Mouse (Mus musculus): Measurements from ENCODE around the gene C1qtnf9. TPM values are rescaled to one million over a fixed set of nuclear protein-coding genes. Genes with fewer than 3 reads are reported as not detected.
A peak's percentile ranks its signal among the peaks of the same experiment; 100 is the strongest.

Gene C1qtnf9
- polyA plus RNA-seq, 1 experiment: 0.34 TPM

DNA sequence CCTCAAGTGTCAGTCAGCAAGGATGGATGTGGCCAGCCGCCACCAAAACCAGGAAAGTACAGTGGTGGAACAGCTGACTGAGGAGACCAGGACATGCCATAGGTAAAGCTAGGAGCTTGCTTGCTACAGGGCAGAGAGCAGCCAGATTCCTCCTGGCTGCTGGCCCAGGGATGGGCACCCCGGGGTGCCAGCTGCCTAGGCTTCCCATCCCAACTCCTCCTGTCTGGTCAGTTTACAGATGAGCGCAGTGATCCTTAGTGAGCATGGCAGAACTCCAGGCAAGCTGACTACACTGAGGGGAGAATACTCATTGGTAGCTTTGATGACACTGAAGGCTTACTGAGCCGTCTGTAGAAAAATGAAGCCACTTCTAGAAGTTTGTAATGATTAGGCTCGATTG, 32.7 kb upstream of the C1qtnf9 start:
- DNase-seq: peak; percentile 38 to 41
- Histone ChIP-seq H3K4me1 (ENCODE audit: control insufficient read depth, insufficient read depth, low read length) (peaks cover 17% of the 10 kb centered on the region), H3K4me3 (replicated peaks; ENCODE audit: insufficient read depth, low read depth, low read length) (no peak overlapping the region), H3K27me3 (ENCODE audit: control insufficient read depth, insufficient read depth, low read length) (no peaks in the 10 kb centered on the region), H3K27ac (ENCODE audit: insufficient read depth, low read length) (no peak overlapping the region)
- WGBS: 25% methylated on average over 5 of the region's 5 CpGs
- TF ChIP-seq POLR2A (IDR thresholded peaks at IDR 0.05; ENCODE audit: borderline replicate concordance, insufficient read depth, low read length): no peak
- TF ChIP-seq CTCF (IDR thresholded peaks at IDR 0.05; ENCODE audit: borderline replicate concordance, insufficient read depth, low read depth, low read length): no peak

DNA sequence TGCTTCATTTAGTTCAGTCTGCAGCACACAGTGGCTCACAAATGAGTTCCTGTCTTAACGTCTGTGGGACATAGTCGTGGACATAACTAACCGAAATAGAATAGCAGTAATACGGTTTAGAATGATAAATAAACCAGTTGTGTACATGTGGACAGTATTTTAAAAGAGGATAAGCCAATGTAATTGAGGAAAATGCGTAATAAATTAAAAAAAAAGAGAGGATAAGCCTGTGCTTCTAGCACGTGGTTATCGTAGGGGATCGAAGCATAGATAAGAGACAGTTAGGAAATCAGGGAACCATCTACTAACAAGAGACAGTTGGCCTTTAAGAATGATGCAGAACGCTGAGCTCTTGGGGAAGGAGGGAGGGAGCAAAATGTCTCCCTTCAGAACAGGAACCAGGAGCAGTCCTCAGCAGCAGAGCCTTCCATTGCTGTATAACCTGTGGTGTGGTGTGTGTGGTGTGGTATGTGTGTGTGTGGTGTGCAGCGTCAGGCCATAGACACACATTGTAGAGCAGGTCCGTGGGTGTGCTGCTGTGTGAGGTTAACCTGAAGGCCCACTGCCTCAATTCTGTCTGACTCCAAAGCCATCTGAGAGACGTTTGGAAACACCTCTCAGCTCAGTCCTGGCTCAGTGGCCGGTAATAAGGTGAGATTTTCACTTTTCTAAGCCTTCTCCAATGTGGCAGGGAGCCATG, 31.9 kb upstream of the C1qtnf9 start:
- 81% methylated on average over 13 of the region's 13 CpGs for WGBS
- no peaks in the 10 kb centered on the region for H3K27me3 ChIP-seq (ENCODE audit: control insufficient read depth, insufficient read depth, low read length)
- H3K27ac ChIP-seq (ENCODE audit: insufficient read depth, low read length): no peak overlapping the region
- H3K4me1 ChIP-seq (ENCODE audit: control insufficient read depth, insufficient read depth, low read length): peaks cover 25% of the 10 kb centered on the region
- no peak overlapping the region for H3K4me3 ChIP-seq (replicated peaks; ENCODE audit: insufficient read depth, low read depth, low read length)
- TF ChIP-seq CTCF (IDR thresholded peaks at IDR 0.05; ENCODE audit: borderline replicate concordance, insufficient read depth, low read depth, low read length) (no peak), POLR2A (IDR thresholded peaks at IDR 0.05; ENCODE audit: borderline replicate concordance, insufficient read depth, low read length) (no peak)
- DNase-seq: no peak

DNA sequence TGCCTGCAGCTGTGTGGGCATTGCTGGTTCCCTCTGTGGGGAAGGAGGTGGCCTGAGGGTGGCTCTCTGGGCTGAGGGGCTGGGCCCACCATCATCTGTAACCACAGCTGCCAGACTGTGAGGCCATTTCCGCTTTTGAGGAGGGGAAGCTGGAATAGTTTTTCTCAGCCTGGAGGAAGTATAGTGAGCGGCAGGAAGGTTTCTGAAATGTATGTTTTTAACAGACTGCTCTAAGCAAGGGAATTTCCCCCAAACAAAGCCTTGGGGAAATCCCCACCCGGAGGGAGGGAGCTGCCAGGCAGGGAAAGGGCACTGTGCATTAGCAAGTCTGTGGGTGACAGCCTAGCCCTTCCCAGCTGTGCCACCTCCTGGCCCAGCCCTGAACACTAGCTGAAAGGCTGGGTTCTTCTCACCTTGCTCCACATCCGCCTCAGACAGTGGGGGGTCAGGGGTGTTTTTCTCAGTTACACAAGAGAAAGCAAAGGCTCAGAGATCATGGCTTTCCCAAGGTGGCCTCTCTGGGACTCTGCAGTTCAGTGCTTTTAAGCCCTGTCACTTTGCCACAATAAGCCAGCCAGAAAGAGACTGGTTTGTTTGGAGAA, 31.2 kb upstream of the C1qtnf9 start:
- peaks cover 32% of the 10 kb centered on the region for H3K4me1 ChIP-seq (ENCODE audit: control insufficient read depth, insufficient read depth, low read length)
- no peak overlapping the region for H3K4me3 ChIP-seq (replicated peaks; ENCODE audit: insufficient read depth, low read depth, low read length)
- DNase-seq: no peak
- 63% methylated on average over 4 of the region's 4 CpGs for WGBS
- no peak for TF ChIP-seq CTCF (IDR thresholded peaks at IDR 0.05; ENCODE audit: borderline replicate concordance, insufficient read depth, low read depth, low read length)
- TF ChIP-seq POLR2A (IDR thresholded peaks at IDR 0.05; ENCODE audit: borderline replicate concordance, insufficient read depth, low read length): no peak
- no peak overlapping the region for H3K27ac ChIP-seq (ENCODE audit: insufficient read depth, low read length)
- H3K27me3 ChIP-seq (ENCODE audit: control insufficient read depth, insufficient read depth, low read length): no peaks in the 10 kb centered on the region

DNA sequence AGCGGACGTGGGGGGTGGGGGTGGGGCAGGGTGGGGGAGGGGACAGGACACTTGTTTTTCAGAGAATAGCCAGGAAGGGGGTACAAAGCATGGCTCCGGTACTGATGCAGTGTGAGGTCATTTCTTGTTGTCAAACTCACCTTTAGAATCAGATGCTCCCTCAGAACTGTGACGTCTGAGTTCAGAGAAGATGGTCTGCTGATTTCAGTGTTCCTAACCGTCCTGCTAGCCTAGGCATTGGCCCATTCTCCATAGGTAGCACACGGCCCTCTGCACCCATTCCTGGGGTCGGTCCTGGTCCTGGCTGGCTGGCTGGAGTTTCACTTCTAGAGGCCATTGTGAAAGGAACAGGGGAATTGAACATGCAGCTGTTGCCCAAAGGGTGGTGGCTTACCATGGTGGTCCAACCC, 30.7 kb upstream of the C1qtnf9 start:
- Histone ChIP-seq H3K27ac (ENCODE audit: insufficient read depth, low read length) (no peak overlapping the region), H3K4me1 (ENCODE audit: control insufficient read depth, insufficient read depth, low read length) (peaks cover 37% of the 10 kb centered on the region), H3K4me3 (replicated peaks; ENCODE audit: insufficient read depth, low read depth, low read length) (no peak overlapping the region), H3K27me3 (ENCODE audit: control insufficient read depth, insufficient read depth, low read length) (no peaks in the 10 kb centered on the region)
- WGBS: 57% methylated on average over 7 of the region's 7 CpGs
- no peak for TF ChIP-seq POLR2A (IDR thresholded peaks at IDR 0.05; ENCODE audit: borderline replicate concordance, insufficient read depth, low read length)
- no peak for TF ChIP-seq CTCF (IDR thresholded peaks at IDR 0.05; ENCODE audit: borderline replicate concordance, insufficient read depth, low read depth, low read length)
- no peak for DNase-seq

DNA sequence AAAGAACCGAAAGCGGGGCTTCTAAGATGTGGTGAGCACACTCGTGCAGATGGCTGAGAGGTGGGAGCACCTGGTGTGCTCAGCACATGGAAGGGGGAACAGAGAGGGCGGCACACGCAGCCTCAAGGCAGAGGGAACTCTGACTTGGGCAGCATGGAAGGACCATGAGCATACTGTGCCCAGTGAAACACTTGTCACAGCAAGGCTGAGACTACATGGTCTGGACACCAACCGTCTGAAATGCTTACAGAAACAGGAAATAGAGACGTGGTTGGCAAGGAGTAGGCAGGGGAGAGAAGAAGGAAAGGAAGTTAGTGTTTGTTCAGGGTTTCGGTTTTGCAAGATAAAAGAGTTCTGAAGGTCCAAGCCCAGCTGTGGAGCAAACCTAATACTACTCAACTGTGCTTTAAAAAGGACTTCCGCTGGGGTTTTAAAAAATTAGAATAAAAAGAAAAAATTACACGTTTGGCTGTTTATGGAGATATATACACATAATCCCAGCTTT, 29.4 kb upstream of the C1qtnf9 start:
- Histone ChIP-seq H3K27me3 (ENCODE audit: control insufficient read depth, insufficient read depth, low read length) (no peaks in the 10 kb centered on the region), H3K27ac (ENCODE audit: insufficient read depth, low read length) (no peak overlapping the region), H3K4me1 (ENCODE audit: control insufficient read depth, insufficient read depth, low read length) (peaks cover 39% of the 10 kb centered on the region)

DNA sequence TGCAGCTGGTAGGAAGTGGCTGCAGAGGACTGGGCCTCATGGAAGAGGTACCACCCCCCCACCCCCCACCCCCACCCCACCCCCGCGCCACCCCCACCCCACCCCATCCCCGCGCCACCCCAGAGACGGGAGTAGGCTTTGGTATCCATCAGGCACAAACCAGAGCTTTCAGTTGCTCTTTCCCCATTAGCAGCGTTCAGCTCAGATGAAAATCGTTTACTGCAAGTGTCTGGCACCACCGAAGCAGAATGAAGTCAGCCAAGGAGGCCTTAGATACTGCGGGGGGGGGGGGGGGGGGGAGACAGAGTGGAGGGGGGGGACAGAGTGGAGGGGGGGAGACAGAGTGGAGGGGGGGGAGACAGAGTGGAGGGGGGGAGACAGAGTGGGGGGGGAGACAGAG, 28.8 kb upstream of the C1qtnf9 start:
- H3K27ac ChIP-seq (ENCODE audit: insufficient read depth, low read length): no peak overlapping the region
- no peaks in the 10 kb centered on the region for H3K27me3 ChIP-seq (ENCODE audit: control insufficient read depth, insufficient read depth, low read length)
- WGBS: 28% methylated on average over 5 of the region's 9 CpGs
- TF ChIP-seq POLR2A (IDR thresholded peaks at IDR 0.05; ENCODE audit: borderline replicate concordance, insufficient read depth, low read length) (no peak), CTCF (IDR thresholded peaks at IDR 0.05; ENCODE audit: borderline replicate concordance, insufficient read depth, low read depth, low read length) (no peak)
- H3K4me3 ChIP-seq (replicated peaks; ENCODE audit: insufficient read depth, low read depth, low read length): no peak overlapping the region
- peaks cover 39% of the 10 kb centered on the region for H3K4me1 ChIP-seq (ENCODE audit: control insufficient read depth, insufficient read depth, low read length)
- no peak for DNase-seq

More for the DNA sequence above, 29.4 kb upstream of the C1qtnf9 start:
- no peak for DNase-seq
- TF ChIP-seq POLR2A (IDR thresholded peaks at IDR 0.05; ENCODE audit: borderline replicate concordance, insufficient read depth, low read length) (no peak), CTCF (IDR thresholded peaks at IDR 0.05; ENCODE audit: borderline replicate concordance, insufficient read depth, low read depth, low read length) (no peak)
- WGBS: 78% methylated on average over 10 of the region's 10 CpGs
- H3K4me3 ChIP-seq (replicated peaks; ENCODE audit: insufficient read depth, low read depth, low read length): no peak overlapping the region

DNA sequence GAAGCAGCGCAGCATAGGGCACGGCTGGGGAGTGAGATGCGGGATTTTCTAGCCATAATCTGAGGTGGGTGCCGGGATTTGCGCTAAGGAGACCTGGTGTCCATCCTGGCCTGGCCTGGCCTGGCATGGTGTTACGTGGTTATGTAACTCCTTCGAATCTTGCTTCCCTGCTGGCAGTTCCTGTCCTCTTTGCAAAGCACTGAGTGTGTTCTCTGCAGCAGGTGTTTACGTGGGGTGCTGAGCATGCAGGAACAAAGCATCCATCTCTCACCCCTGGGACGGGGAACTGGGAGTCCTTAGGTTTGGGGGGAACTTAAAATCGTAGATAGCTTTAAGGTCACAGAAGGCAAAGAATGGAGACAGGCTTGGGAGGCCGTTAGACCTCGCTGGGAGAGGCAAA, 28.3 kb upstream of the C1qtnf9 start:
- H3K4me3 ChIP-seq (replicated peaks; ENCODE audit: insufficient read depth, low read depth, low read length): no peak overlapping the region
- no peaks in the 10 kb centered on the region for H3K27me3 ChIP-seq (ENCODE audit: control insufficient read depth, insufficient read depth, low read length)
- H3K4me1 ChIP-seq (ENCODE audit: control insufficient read depth, insufficient read depth, low read length): peaks cover 39% of the 10 kb centered on the region
- no peak overlapping the region for H3K27ac ChIP-seq (ENCODE audit: insufficient read depth, low read length)
- TF ChIP-seq POLR2A (IDR thresholded peaks at IDR 0.05; ENCODE audit: borderline replicate concordance, insufficient read depth, low read length): no peak
- TF ChIP-seq CTCF (IDR thresholded peaks at IDR 0.05; ENCODE audit: borderline replicate concordance, insufficient read depth, low read depth, low read length): no peak
- peak; percentile 57 to 58 for DNase-seq
- 55% methylated on average over 12 of the region's 12 CpGs for WGBS

DNA sequence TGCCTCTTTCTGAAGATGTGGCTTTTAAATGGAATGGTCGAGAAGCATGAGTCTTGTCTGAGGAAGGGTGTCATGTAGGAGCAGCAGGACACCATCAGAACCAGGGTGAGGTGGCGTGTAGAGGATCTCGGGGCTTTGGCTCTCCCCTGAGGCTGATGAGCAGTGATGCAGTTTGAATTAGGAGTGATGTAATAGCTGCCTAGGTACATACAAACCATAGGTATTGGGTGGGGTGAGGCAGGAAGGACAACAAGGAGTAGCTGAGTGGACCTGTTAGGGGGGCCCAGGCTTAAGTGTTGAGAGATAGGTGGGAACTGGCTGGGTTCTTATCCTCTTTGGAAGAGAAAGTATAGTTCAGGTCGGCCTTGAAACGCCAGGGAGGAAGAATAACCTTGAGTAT, 27.4 kb upstream of the C1qtnf9 start:
- no peak overlapping the region for H3K27ac ChIP-seq (ENCODE audit: insufficient read depth, low read length)
- H3K4me3 ChIP-seq (replicated peaks; ENCODE audit: insufficient read depth, low read depth, low read length): no peak overlapping the region
- peaks cover 32% of the 10 kb centered on the region for H3K4me1 ChIP-seq (ENCODE audit: control insufficient read depth, insufficient read depth, low read length)
- DNase-seq: no peak
- no peak for TF ChIP-seq CTCF (IDR thresholded peaks at IDR 0.05; ENCODE audit: borderline replicate concordance, insufficient read depth, low read depth, low read length)
- no peak for TF ChIP-seq POLR2A (IDR thresholded peaks at IDR 0.05; ENCODE audit: borderline replicate concordance, insufficient read depth, low read length)
- no peaks in the 10 kb centered on the region for H3K27me3 ChIP-seq (ENCODE audit: control insufficient read depth, insufficient read depth, low read length)
- WGBS: 79% methylated on average over 5 of the region's 5 CpGs

All from cerebellum, adult 2 months (tissue).